Mouse (Mus musculus): Measurements from ENCODE around the gene 4930544D05Rik. TPM values are rescaled to one million over a fixed set of nuclear protein-coding genes. Genes with fewer than 3 reads are reported as not detected.

The 4930544D05Rik gene
- polyA plus RNA-seq, 1 experiment from 2014 or later: not detected

GRCm38 (mm10) chr11:70653345-70654197 lies 37.9 kb downstream of the 4930544D05Rik start:
- H3K27me3 ChIP-seq: peaks cover 8% of the 10 kb centered on the region; the same call in 1 of the 2 replicates
- H3K9me3 ChIP-seq: no peaks in the 10 kb centered on the region
- peak overlapping the region; percentile 94 for H3K4me2 ChIP-seq (replicated peaks)
- peaks cover 50% of the 10 kb centered on the region for H3K4me1 ChIP-seq
- peak; percentile 55 for ATAC-seq (ENCODE audit: low FRiP score, low read depth)
- peaks cover 43% of the 10 kb centered on the region for H3K36me3 ChIP-seq
- H3K4me3 ChIP-seq: peak overlapping the region; percentile 99
- under 1% methylated on average over 55 of the region's 63 CpGs for WGBS
- H3K27ac ChIP-seq (replicated peaks): peak overlapping the region; percentile 97
- H3K9ac ChIP-seq (replicated peaks): peak overlapping the region; percentile 98

DNA sequence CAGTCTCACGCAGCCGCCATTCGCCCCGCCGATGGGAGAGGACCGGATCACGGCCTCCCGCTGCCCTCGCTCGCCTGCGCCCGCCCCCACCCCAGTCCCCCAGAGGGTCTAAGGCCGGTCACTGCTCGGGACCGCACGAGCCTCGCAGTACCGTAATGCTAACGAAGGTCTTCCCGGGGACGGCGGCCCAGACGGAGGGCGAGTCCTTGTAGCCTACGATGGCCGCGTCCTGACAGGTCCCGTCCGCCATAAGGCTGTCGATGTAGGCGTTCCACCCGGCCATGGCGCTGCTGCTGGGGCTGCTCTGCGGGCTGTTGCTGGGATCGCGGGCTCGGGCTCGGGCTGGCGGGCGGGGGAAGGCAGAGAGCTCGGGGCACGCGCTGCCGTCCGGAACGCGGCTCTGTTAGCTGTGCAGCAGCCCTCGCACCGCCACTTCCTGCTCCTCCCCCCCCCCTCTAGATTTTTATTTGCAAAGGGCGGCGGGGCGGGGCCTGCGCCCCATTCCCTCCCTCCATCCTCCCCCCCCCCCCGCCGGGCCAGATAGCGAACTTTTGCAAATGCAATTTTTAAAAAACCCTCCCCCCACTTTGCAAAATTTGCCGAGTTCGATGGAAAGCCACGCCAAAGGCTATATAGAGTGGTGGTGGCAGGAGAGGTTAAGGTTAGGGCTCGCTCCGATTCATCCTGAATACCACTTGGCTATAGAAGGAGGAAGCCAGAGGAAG lies 38.7 kb downstream of the 4930544D05Rik start, which contains the start of gene Pfn1:
Pfn1 (minus strand) TSS at position 447 of the 725 bp plus-strand sequence.
- peak within 1 kb of the TSS; percentile 98 for H3K9ac ChIP-seq (replicated peaks)
- peak; percentile 42 for ATAC-seq (ENCODE audit: low FRiP score, low read depth)
- H3K9me3 ChIP-seq: no peaks in the 10 kb centered on the region
- peak within 1 kb of the TSS; percentile 94 for H3K4me2 ChIP-seq (replicated peaks)
- WGBS: 0% methylated on average over 56 of the region's 61 CpGs
- H3K27me3 ChIP-seq: peaks cover 8% of the 10 kb centered on the region; the same call in 1 of the 2 replicates
- peaks cover 35% of the 10 kb centered on the region for H3K36me3 ChIP-seq
- peak within 1 kb of the TSS; percentile 97 for H3K27ac ChIP-seq (replicated peaks)
- peak within 1 kb of the TSS; percentile 99 for H3K4me3 ChIP-seq
- peaks cover 42% of the 10 kb centered on the region for H3K4me1 ChIP-seq

DNA sequence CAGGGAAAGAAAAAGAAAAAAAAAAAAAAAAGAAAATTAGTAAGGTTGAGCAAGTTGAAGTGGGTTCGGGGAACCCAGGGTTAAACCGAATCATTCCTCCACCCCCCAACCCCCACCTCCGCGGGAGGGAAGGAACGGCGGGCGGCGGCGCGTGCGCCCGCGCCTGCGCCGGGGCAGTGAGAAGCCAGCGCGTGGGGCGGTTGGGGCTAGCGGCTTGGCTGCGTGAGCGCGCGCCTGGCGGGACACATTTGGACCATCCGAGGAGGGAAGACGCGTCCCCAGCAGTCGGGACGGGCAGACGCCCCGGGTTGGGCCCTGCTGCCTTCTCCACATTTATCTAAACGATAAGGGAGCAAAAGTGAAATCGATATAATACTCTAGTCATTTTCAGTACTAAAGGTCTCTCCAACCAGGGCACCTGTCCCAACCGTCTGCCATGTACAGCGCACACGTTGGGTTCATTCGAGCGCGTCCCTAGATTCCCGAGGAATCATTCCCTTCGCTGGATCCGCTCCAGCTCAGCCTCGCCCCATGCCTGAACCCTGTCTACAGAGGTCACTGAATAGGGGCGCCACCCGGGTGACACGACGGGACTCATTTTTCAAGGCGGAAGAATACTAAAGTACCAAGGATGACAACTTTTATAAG lies 39.4 kb downstream of the 4930544D05Rik start:
- peak; percentile 47; the same call in 1 of the 2 replicates for ATAC-seq (ENCODE audit: low FRiP score, low read depth)
- Histone ChIP-seq H3K9me3 (no peaks in the 10 kb centered on the region), H3K9ac (replicated peaks) (peak overlapping the region; percentile 98), H3K4me1 (peaks cover 42% of the 10 kb centered on the region), H3K4me3 (peak overlapping the region; percentile 99), H3K27me3 (peaks cover 8% of the 10 kb centered on the region; the same call in 1 of the 2 replicates), H3K27ac (replicated peaks) (peak overlapping the region; percentile 97), H3K4me2 (replicated peaks) (peak overlapping the region; percentile 94), H3K36me3 (peaks cover 28% of the 10 kb centered on the region)
- WGBS: 1% methylated on average over 46 of the region's 48 CpGs

DNA sequence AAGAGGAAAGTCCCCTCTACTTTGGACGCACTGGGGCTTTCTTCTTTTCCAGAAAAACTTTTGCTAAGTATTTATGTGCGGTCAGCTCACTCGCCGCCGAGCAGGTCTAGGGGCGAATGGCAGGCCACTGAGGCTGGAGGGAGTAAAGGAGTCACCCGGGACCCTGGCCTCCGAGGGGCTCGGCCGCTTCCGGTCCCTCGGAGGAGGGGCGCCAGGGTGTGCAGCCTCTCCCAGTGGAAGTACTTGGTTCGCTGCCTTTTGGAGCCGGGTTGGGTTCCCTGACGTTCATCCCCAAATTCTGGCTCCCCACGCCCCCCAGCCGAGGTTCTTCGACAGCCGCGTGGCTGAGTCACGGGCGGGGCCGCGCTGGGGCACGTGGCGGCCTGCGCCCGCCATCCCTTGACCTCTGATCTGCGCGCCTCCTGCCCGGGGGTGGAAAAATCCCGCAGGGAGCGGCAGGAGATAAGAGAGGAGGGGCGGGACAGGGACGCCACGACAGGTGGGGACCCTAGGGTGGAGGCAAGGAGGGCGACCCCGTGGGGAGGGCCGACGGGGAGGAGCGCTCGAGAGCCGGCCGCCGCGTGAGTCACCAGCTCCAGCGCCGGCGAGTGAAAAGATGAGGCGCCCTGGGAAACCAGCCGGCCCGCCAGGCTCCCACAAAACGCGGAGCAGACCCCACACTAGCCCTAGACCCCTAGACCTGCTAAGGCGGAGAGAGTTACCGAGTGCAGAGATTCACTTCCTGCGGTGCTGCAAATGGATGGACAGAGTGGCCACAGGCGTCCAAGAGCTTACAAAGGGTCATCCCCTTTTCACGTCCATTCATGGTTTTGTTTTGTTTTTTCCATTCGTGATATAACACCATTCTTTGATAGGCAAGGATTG lies 40.2 kb downstream of the 4930544D05Rik start:
- peak overlapping the region; percentile 98 for H3K9ac ChIP-seq (replicated peaks)
- peaks cover 41% of the 10 kb centered on the region for H3K4me1 ChIP-seq
- peak overlapping the region; percentile 94 for H3K4me2 ChIP-seq (replicated peaks)
- no peaks in the 10 kb centered on the region for H3K9me3 ChIP-seq
- H3K27me3 ChIP-seq: peaks cover 8% of the 10 kb centered on the region; the same call in 1 of the 2 replicates
- no peak; the same call in 1 of the 2 replicates for ATAC-seq (ENCODE audit: low FRiP score, low read depth)
- peak overlapping the region; percentile 99 for H3K4me3 ChIP-seq
- under 1% methylated on average over 61 of the region's 61 CpGs for WGBS
- peaks cover 26% of the 10 kb centered on the region for H3K36me3 ChIP-seq
- H3K27ac ChIP-seq (replicated peaks): peak overlapping the region; percentile 97

DNA sequence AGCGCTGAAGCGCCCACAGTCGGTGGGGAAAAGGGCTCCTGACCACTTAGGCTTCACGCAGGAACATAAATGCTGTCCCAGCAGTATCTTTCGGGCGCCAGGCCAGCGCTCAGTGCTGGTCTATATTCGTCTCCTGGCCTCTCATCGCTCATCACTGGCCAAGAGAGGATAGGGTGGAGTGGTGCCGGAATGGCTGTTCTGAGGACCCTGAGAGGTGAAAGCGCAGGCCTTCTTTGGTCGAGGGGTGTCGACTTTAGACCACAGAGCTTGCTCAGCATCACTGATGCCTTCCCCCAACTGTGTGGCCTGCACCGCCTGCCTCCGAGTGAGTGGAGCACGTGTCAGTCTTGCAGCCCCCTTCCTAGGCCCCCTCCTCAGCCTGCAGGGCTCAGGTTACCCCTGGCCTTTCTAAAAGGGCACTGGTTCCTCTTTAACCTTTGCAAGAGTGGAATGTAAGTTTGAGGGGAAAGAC lies 40.8 kb downstream of the 4930544D05Rik start:
- H3K4me1 ChIP-seq: peaks cover 38% of the 10 kb centered on the region
- peak overlapping the region; percentile 97; the same call in 1 of the 2 replicates for H3K27ac ChIP-seq (replicated peaks)
- H3K4me3 ChIP-seq: peak overlapping the region; percentile 99
- H3K27me3 ChIP-seq: peaks cover 8% of the 10 kb centered on the region; the same call in 1 of the 2 replicates
- no peaks in the 10 kb centered on the region for H3K9me3 ChIP-seq
- peak overlapping the region; percentile 98 for H3K9ac ChIP-seq (replicated peaks)
- WGBS: 4% methylated on average over 16 of the region's 16 CpGs
- H3K4me2 ChIP-seq (replicated peaks): peak overlapping the region; percentile 94
- ATAC-seq (ENCODE audit: low FRiP score, low read depth): no peak
- peaks cover 25% of the 10 kb centered on the region for H3K36me3 ChIP-seq

- no peak for ATAC-seq (ENCODE audit: low FRiP score, low read depth)
- Histone ChIP-seq H3K27me3 (peaks cover 8% of the 10 kb centered on the region; the same call in 1 of the 2 replicates), H3K36me3 (peaks cover 23% of the 10 kb centered on the region), H3K27ac (replicated peaks) (peak within 1 kb of the TSS; percentile 97), H3K4me3 (peak within 1 kb of the TSS; percentile 99), H3K9ac (replicated peaks) (peak within 1 kb of the TSS; percentile 98), H3K4me1 (peaks cover 36% of the 10 kb centered on the region), H3K9me3 (no peaks in the 10 kb centered on the region), H3K4me2 (replicated peaks) (peak within 1 kb of the TSS; percentile 94)
- 13% methylated on average over 3 of the region's 3 CpGs for WGBS
These were observed 41.3 kb downstream of the 4930544D05Rik start, which contains the start of gene Eno3 for GRCm38 (mm10) chr11:70656964-70657363. TSS of gene Eno3 (plus strand) at chr11:70657202.

DNA sequence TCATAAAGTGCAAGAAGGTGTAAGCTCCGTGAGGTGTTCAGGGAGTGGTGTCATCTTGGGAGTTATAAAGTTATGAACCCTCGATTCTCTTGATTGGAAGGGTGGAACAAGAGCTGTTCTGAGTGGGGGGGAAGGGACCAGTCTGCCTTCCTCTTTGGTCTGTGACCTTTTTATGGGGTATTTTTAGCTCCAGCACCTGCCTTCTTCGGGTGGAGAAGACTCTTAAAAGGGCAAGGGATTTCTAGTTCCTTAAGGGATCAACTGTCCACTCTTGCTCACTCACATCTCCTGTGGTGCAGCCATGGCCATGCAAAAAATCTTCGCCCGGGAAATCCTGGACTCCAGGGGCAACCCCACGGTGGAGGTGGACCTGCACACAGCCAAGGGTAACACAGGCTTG lies 41.9 kb downstream of the 4930544D05Rik start:
- WGBS: 59% methylated on average over 6 of the region's 6 CpGs
- Histone ChIP-seq H3K27ac (replicated peaks) (no peak overlapping the region), H3K27me3 (peaks cover 8% of the 10 kb centered on the region; the same call in 1 of the 2 replicates), H3K36me3 (peaks cover 23% of the 10 kb centered on the region), H3K9ac (replicated peaks) (no peak overlapping the region), H3K4me3 (no peak overlapping the region), H3K4me1 (peaks cover 30% of the 10 kb centered on the region), H3K4me2 (replicated peaks) (no peak overlapping the region), H3K9me3 (no peaks in the 10 kb centered on the region)
- ATAC-seq (ENCODE audit: low FRiP score, low read depth): no peak

DNA sequence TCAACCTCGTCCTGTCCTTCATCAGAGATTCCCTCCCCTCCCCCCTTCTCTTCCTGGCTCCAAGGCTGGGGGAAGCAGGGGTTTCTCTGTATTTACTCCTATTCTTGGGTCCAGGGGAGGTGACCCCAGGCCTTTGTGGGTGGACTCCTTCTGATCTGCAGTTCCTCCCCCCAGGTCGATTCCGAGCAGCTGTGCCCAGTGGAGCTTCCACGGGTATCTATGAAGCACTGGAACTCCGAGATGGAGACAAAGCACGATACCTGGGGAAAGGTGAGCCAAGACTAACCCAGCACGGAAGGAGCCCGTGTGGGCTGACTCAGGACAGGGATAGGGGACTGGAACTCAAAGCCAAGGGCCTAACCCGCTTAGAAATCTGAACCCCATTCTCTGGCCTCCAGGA lies 42.3 kb downstream of the 4930544D05Rik start:
- H3K27ac ChIP-seq (replicated peaks): no peak overlapping the region
- no peak overlapping the region for H3K4me3 ChIP-seq
- no peak for ATAC-seq (ENCODE audit: low FRiP score, low read depth)
- no peak overlapping the region for H3K4me2 ChIP-seq (replicated peaks)
- H3K4me1 ChIP-seq: peaks cover 26% of the 10 kb centered on the region
- H3K36me3 ChIP-seq: peaks cover 25% of the 10 kb centered on the region
- 65% methylated on average over 9 of the region's 9 CpGs for WGBS
- no peak overlapping the region for H3K9ac ChIP-seq (replicated peaks)
- no peaks in the 10 kb centered on the region for H3K9me3 ChIP-seq
- H3K27me3 ChIP-seq: peaks cover 8% of the 10 kb centered on the region; the same call in 1 of the 2 replicates

- H3K27ac ChIP-seq (replicated peaks): no peak overlapping the region
- H3K36me3 ChIP-seq: peaks cover 30% of the 10 kb centered on the region
- no peak overlapping the region for H3K4me3 ChIP-seq
- H3K4me1 ChIP-seq: peaks cover 23% of the 10 kb centered on the region
- peaks cover 8% of the 10 kb centered on the region; the same call in 1 of the 2 replicates for H3K27me3 ChIP-seq
- no peak for ATAC-seq (ENCODE audit: low FRiP score, low read depth)
- 95% methylated on average over 5 of the region's 5 CpGs for WGBS
- H3K9ac ChIP-seq (replicated peaks): no peak overlapping the region
- H3K9me3 ChIP-seq: no peaks in the 10 kb centered on the region
- H3K4me2 ChIP-seq (replicated peaks): no peak overlapping the region
These were observed 42.9 kb downstream of the 4930544D05Rik start for GRCm38 (mm10) chr11:70658521-70658920.

DNA sequence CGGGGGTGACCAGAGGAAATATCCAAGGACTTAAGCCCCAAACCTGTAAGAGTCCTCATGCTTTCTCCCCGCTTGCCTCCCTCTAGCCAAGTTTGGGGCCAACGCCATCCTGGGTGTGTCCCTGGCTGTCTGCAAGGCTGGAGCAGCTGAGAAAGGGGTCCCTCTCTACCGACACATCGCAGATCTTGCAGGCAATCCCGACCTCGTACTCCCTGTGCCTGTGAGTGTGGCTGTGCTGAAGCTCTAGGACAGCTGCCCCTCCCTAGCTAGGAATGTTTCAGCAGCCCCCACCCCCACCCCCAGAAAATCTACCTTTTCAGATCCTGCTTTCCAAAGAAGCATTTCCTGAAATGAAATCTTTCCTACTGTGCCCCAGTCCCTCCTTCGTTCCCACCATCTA lies 43.3 kb downstream of the 4930544D05Rik start:
- H3K27me3 ChIP-seq: peaks cover 8% of the 10 kb centered on the region; the same call in 1 of the 2 replicates
- H3K4me1 ChIP-seq: peaks cover 23% of the 10 kb centered on the region
- WGBS: 78% methylated on average over 8 of the region's 8 CpGs
- no peak overlapping the region for H3K27ac ChIP-seq (replicated peaks)
- H3K4me2 ChIP-seq (replicated peaks): no peak overlapping the region
- peaks cover 34% of the 10 kb centered on the region for H3K36me3 ChIP-seq
- H3K9ac ChIP-seq (replicated peaks): no peak overlapping the region
- H3K4me3 ChIP-seq: no peak overlapping the region
- no peak for ATAC-seq (ENCODE audit: low FRiP score, low read depth)
- no peaks in the 10 kb centered on the region for H3K9me3 ChIP-seq

All from midbrain, embryonic 12.5 days (tissue).